Mouse (Mus musculus): Measurements from ENCODE around the gene Prdm1. TPM values are rescaled to one million over a fixed set of nuclear protein-coding genes. Genes with fewer than 3 reads are reported as not detected.

The Prdm1 gene
- 0.33 and 1.1 TPM in 2 replicates for polyA plus RNA-seq (2014; fragmentation: Nextera tagmentation; extraction: Ambion mirVana)

DNA sequence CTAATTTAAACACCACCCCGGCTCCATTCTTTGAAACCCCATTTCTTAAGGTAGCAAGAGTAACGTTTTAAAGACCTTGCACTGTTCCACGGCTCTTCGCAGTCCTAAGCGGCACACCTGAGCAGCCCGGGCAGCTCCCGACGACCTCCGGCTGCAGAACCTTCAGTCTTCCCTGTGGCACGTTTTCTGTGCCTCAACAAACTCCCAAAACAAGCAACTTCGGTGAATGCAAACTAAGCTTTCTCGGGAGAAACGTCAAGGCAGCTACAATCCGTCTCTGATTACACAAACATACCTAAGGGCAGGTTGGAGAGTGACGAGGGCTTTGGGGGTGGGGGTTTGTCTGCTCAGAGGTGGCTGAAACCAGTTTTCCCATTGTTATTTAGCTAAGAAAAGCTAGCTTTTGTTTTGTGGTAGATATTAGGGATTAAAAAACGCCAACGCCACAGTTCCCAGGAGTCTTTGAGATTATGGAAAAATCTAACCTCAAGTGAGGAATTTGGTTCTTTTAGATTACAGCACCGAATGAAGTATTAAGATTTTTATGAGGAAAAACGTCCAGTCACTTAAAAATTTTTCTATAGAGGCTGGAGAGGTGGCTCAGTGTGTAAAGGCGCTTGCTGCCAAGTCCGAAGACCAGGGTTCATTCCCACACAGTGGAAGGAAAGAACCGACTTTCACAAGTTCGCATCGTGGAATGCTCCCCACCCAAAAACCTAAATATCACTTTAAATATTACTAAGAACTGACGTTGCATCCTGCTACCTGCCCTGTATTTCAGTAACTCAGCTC lies at the start of gene Prdm1:
Prdm1 (minus strand) TSS at position 211 of the 792 bp plus-strand sequence.
- ATAC-seq, result peak; percentile 8; the same call in 1 of the 2 replicates
- no peak within 1 kb of the TSS for H3K27ac ChIP-seq (ENCODE audit: low read depth, low read length)
- no peaks in the 10 kb centered on the region for H3K9me3 ChIP-seq (replicated peaks; ENCODE audit: control insufficient read depth, low read length)
- DNase-seq (ENCODE audit: low spot score), result peak; percentile 4
- H3K36me3 ChIP-seq (ENCODE audit: control insufficient read depth, insufficient read depth, low read length), result no peaks in the 10 kb centered on the region
- H3K4me1 ChIP-seq (ENCODE audit: control insufficient read depth, insufficient read depth, low read length), result peaks cover 2% of the 10 kb centered on the region; the same call in 1 of the 2 replicates
- peak within 1 kb of the TSS; percentile 86 for H3K4me2 ChIP-seq (ENCODE audit: low read length)
- peak within 1 kb of the TSS; percentile 45 for H3K4me3 ChIP-seq (ENCODE audit: low read depth, low read length)
- 2% methylated on average over 25 of the region's 25 CpGs for WGBS
- H3K9ac ChIP-seq (ENCODE audit: low read length), result peak within 1 kb of the TSS; percentile 3; the same call in 1 of the 2 replicates
- H3K27me3 ChIP-seq (replicated peaks; ENCODE audit: control insufficient read depth, insufficient read depth, low read length), result peaks cover 64% of the 10 kb centered on the region

DNA sequence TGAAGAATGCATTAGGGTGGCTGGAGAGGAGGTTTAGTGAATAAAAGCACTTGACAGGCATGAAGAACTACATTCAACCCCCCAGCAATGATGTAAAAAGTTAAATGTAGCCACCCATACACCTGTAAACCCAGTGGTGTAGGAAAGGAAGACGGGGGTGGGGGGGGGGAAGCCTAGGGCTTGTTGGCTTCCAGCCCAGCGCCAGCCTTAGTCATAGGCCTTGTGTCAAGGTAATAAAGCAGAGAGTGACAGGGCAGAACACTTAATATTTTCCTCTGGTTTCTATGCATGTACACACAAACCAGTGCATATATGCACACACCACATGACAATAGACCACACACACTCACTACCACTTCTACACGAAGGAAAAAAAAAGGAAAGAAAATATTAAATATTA lies 37.7 kb upstream of the Prdm1 start:
- H3K27ac ChIP-seq (ENCODE audit: low read depth, low read length), result no peak overlapping the region
- no peak for DNase-seq (ENCODE audit: low spot score)

DNA sequence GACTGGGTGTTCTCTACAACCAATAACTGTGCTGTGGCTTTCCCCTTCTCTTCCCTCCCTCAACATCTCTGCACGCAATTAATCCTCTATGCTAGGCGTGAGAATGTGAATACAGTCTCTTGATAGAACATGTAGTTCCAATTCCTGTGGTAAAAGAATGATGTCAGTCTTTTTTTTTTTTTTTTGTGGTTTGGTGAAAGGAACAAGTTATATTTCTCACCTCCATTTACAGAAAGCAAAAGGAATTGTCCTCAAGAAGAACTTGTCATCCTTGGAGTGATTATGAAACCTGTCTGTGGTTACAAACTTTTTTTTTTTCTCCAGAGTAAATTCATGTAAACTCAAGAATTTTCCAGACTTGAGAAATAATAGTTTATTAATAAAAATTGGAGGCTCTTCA lies 36.8 kb upstream of the Prdm1 start:
- H3K4me3 ChIP-seq (ENCODE audit: low read depth, low read length), result no peak overlapping the region
- ATAC-seq (no peak), DNase-seq (ENCODE audit: low spot score) (no peak)
- H3K4me1 ChIP-seq (ENCODE audit: control insufficient read depth, insufficient read depth, low read length), result no peaks in the 10 kb centered on the region
- H3K4me2 ChIP-seq (ENCODE audit: low read length), result no peak overlapping the region
- no peak overlapping the region for H3K9ac ChIP-seq (ENCODE audit: low read length)
- WGBS, result 90% methylated on average over 2 of the region's 2 CpGs
- no peaks in the 10 kb centered on the region for H3K9me3 ChIP-seq (replicated peaks; ENCODE audit: control insufficient read depth, low read length)
- H3K27me3 ChIP-seq (replicated peaks; ENCODE audit: control insufficient read depth, insufficient read depth, low read length), result no peaks in the 10 kb centered on the region
- no peaks in the 10 kb centered on the region for H3K36me3 ChIP-seq (ENCODE audit: control insufficient read depth, insufficient read depth, low read length)
- H3K27ac ChIP-seq (ENCODE audit: low read depth, low read length), result no peak overlapping the region

More for the DNA sequence above, 37.7 kb upstream of the Prdm1 start:
- no peaks in the 10 kb centered on the region for H3K27me3 ChIP-seq (replicated peaks; ENCODE audit: control insufficient read depth, insufficient read depth, low read length)
- no peaks in the 10 kb centered on the region for H3K9me3 ChIP-seq (replicated peaks; ENCODE audit: control insufficient read depth, low read length)
- H3K36me3 ChIP-seq (ENCODE audit: control insufficient read depth, insufficient read depth, low read length), result no peaks in the 10 kb centered on the region
- WGBS, result 75% methylated on average over 3 of the region's 3 CpGs
- no peak overlapping the region for H3K4me3 ChIP-seq (ENCODE audit: low read depth, low read length)
- H3K9ac ChIP-seq (ENCODE audit: low read length), result no peak overlapping the region
- H3K4me1 ChIP-seq (ENCODE audit: control insufficient read depth, insufficient read depth, low read length), result no peaks in the 10 kb centered on the region
- ATAC-seq, result no peak
- no peak overlapping the region for H3K4me2 ChIP-seq (ENCODE audit: low read length)

DNA sequence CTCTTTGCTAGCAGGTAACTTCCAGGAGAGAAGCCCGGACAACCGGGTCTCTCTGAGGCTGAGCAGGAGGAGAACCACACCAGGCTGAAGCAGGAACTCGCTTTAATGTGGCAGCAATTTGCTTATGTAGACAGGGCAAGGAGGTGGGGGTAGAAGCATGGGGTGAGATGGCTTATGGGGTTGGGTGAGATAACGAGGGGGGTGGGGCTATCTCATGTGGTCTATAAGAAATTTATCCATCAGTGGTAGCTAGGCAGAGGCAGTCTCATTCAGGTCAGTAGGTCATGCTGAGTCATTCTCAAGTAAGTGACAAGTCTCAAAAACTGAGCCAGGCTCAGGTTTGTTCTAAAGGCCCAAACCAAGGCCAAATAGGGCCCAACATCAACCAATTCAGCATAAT lies 28.5 kb upstream of the Prdm1 start:
- ATAC-seq, result no peak
- WGBS, result 83% methylated on average over 4 of the region's 4 CpGs

DNA sequence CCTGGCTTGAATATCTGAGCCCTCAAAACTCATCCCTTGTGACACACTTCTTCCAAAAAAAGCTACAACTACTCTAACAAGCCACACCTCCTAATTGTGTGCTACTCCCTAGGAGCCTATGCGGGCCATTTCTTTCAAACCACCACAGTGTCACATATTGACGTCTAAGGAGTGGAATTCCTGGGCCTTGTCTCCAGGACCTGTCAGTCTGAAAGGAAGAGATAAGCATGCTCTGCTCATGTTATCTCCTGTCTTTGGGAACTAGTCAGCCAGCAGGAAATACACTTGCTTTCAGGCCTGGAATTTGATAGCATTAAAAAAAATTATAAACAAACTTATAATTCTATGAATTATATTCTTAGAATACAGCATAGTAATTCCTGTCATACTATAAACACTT lies 27.0 kb upstream of the Prdm1 start:
- H3K27ac ChIP-seq (ENCODE audit: low read depth, low read length), result no peak overlapping the region
- no peaks in the 10 kb centered on the region for H3K27me3 ChIP-seq (replicated peaks; ENCODE audit: control insufficient read depth, insufficient read depth, low read length)
- H3K9ac ChIP-seq (ENCODE audit: low read length), result no peak overlapping the region
- WGBS, result 92% methylated on average over 2 of the region's 2 CpGs
- no peak for DNase-seq (ENCODE audit: low spot score)
- no peaks in the 10 kb centered on the region for H3K36me3 ChIP-seq (ENCODE audit: control insufficient read depth, insufficient read depth, low read length)
- ATAC-seq, result no peak
- H3K4me1 ChIP-seq (ENCODE audit: control insufficient read depth, insufficient read depth, low read length), result no peaks in the 10 kb centered on the region
- no peak overlapping the region for H3K4me3 ChIP-seq (ENCODE audit: low read depth, low read length)
- no peak overlapping the region for H3K4me2 ChIP-seq (ENCODE audit: low read length)
- peaks cover 5% of the 10 kb centered on the region; the same call in 1 of the 2 replicates for H3K9me3 ChIP-seq (replicated peaks; ENCODE audit: control insufficient read depth, low read length)

More for the DNA sequence above, 28.5 kb upstream of the Prdm1 start:
- Histone ChIP-seq H3K27ac (ENCODE audit: low read depth, low read length) (no peak overlapping the region), H3K27me3 (replicated peaks; ENCODE audit: control insufficient read depth, insufficient read depth, low read length) (no peaks in the 10 kb centered on the region), H3K4me1 (ENCODE audit: control insufficient read depth, insufficient read depth, low read length) (no peaks in the 10 kb centered on the region), H3K4me3 (ENCODE audit: low read depth, low read length) (no peak overlapping the region), H3K4me2 (ENCODE audit: low read length) (no peak overlapping the region), H3K9me3 (replicated peaks; ENCODE audit: control insufficient read depth, low read length) (peaks cover 5% of the 10 kb centered on the region; the same call in 1 of the 2 replicates), H3K9ac (ENCODE audit: low read length) (no peak overlapping the region), H3K36me3 (ENCODE audit: control insufficient read depth, insufficient read depth, low read length) (no peaks in the 10 kb centered on the region)
- DNase-seq (ENCODE audit: low spot score), result no peak

DNA sequence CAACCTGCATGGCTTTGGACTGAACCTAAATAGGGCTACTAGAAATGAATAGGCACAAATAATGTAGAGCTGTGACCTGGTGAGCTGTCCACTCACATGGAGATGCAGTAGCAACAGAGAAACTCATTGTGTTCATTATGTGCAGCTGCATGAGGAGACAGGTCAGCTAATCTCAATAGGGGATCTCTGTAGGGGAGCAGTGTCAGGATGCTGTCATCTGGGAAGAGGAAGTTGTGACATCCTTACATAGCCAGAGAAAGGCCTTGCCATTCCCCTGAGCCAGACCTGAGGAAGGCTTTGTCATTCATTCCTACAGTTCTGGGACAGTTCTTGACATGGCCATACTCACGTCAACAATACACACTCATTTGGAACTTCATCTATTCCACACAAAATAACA lies 25.3 kb upstream of the Prdm1 start:
- Histone ChIP-seq H3K27me3 (replicated peaks; ENCODE audit: control insufficient read depth, insufficient read depth, low read length) (no peaks in the 10 kb centered on the region), H3K4me2 (ENCODE audit: low read length) (no peak overlapping the region), H3K27ac (ENCODE audit: low read depth, low read length) (no peak overlapping the region), H3K4me1 (ENCODE audit: control insufficient read depth, insufficient read depth, low read length) (no peaks in the 10 kb centered on the region), H3K36me3 (ENCODE audit: control insufficient read depth, insufficient read depth, low read length) (no peaks in the 10 kb centered on the region), H3K4me3 (ENCODE audit: low read depth, low read length) (no peak overlapping the region), H3K9me3 (replicated peaks; ENCODE audit: control insufficient read depth, low read length) (peaks cover 5% of the 10 kb centered on the region; the same call in 1 of the 2 replicates), H3K9ac (ENCODE audit: low read length) (no peak overlapping the region)
- ATAC-seq, result no peak
- WGBS, result 79% methylated on average over 1 of the region's 1 CpGs
- no peak for DNase-seq (ENCODE audit: low spot score)

DNA sequence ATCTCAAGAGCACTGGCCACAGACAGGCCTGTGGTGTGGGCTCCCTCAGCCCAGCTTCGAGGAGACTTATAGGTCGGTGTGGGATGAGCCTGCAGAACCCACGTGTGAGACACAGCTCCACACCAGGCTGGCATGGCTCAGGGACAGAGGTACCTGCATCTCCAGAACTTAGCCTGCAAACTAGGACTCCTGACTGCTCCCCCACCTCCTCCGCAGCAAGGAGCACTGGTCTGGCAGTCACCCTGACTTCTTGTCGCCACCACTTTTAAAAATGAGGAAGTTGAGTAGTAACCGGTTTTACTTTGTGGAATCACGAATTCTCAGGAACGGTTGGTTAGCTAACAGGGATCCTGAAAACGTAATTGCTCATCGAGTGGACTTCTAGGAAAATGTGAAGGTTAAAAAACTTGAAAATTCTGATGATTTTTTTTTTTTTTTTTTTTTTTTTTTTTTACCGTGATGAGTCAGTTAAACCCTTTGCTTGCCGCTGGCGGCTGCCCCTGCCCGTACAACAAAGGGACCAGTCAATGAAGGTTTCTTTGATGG lies 10.8 kb upstream of the Prdm1 start:
- DNase-seq (ENCODE audit: low spot score) (peak; percentile 13), ATAC-seq (no peak)
- H3K27ac ChIP-seq (ENCODE audit: low read depth, low read length), result no peak overlapping the region
- no peaks in the 10 kb centered on the region for H3K9me3 ChIP-seq (replicated peaks; ENCODE audit: control insufficient read depth, low read length)
- no peaks in the 10 kb centered on the region for H3K4me1 ChIP-seq (ENCODE audit: control insufficient read depth, insufficient read depth, low read length)
- no peaks in the 10 kb centered on the region for H3K36me3 ChIP-seq (ENCODE audit: control insufficient read depth, insufficient read depth, low read length)
- no peak overlapping the region for H3K4me3 ChIP-seq (ENCODE audit: low read depth, low read length)
- 12% methylated on average over 14 of the region's 14 CpGs for WGBS
- H3K4me2 ChIP-seq (ENCODE audit: low read length), result no peak overlapping the region
- H3K27me3 ChIP-seq (replicated peaks; ENCODE audit: control insufficient read depth, insufficient read depth, low read length), result peaks cover 28% of the 10 kb centered on the region; the same call in 1 of the 2 replicates
- H3K9ac ChIP-seq (ENCODE audit: low read length), result no peak overlapping the region

DNA sequence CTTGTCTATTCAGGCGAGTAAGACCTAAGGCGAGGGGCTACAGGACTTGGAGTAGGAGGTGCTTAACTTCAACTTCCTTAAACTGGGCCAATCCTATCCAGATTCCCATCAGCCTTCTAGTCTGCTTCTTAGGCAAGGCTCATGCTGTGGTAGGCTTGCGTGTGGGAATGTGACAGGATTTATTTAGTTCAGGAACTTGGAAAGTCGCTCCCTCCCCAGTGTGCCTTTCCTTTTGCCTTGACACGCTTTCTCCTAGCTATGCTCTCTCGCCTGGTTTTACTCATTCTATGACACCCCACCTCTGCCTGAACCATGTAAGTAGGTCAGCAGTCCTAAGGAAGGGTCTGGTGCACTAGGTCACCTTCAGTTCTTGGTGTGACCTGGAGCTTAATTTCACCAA lies 9.8 kb upstream of the Prdm1 start:
- no peaks in the 10 kb centered on the region for H3K9me3 ChIP-seq (replicated peaks; ENCODE audit: control insufficient read depth, low read length)
- 75% methylated on average over 6 of the region's 6 CpGs for WGBS
- ATAC-seq, result no peak
- no peak overlapping the region for H3K27ac ChIP-seq (ENCODE audit: low read depth, low read length)
- no peak overlapping the region for H3K4me2 ChIP-seq (ENCODE audit: low read length)
- no peaks in the 10 kb centered on the region for H3K4me1 ChIP-seq (ENCODE audit: control insufficient read depth, insufficient read depth, low read length)
- H3K9ac ChIP-seq (ENCODE audit: low read length), result no peak overlapping the region
- no peaks in the 10 kb centered on the region for H3K36me3 ChIP-seq (ENCODE audit: control insufficient read depth, insufficient read depth, low read length)
- H3K27me3 ChIP-seq (replicated peaks; ENCODE audit: control insufficient read depth, insufficient read depth, low read length), result peaks cover 28% of the 10 kb centered on the region; the same call in 1 of the 2 replicates
- no peak overlapping the region for H3K4me3 ChIP-seq (ENCODE audit: low read depth, low read length)
- no peak for DNase-seq (ENCODE audit: low spot score)

DNA sequence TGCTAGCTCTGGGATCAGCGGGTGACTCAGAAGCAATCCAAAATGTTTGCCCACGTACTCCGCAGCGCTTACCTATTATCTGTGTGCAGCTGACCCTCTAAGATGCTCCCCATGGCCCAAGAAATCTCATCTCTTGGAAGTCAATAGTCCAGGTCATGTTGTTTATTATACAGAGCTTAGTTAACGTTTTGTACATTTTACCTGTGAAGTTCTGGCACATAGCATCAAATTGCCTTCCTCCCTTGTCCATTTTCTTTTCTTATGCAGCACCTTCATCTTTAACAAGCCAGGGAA lies 1.7 kb upstream of the Prdm1 start:
- ATAC-seq, result no peak
- Histone ChIP-seq H3K9me3 (replicated peaks; ENCODE audit: control insufficient read depth, low read length) (no peaks in the 10 kb centered on the region), H3K9ac (ENCODE audit: low read length) (peak overlapping the region; percentile 49; the same call in 1 of the 2 replicates), H3K4me1 (ENCODE audit: control insufficient read depth, insufficient read depth, low read length) (peaks cover 2% of the 10 kb centered on the region; the same call in 1 of the 2 replicates), H3K4me3 (ENCODE audit: low read depth, low read length) (peak overlapping the region; percentile 45), H3K36me3 (ENCODE audit: control insufficient read depth, insufficient read depth, low read length) (no peaks in the 10 kb centered on the region), H3K4me2 (ENCODE audit: low read length) (peak overlapping the region; percentile 86), H3K27me3 (replicated peaks; ENCODE audit: control insufficient read depth, insufficient read depth, low read length) (peaks cover 63% of the 10 kb centered on the region), H3K27ac (ENCODE audit: low read depth, low read length) (no peak overlapping the region)
- DNase-seq (ENCODE audit: low spot score), result no peak
- 2% methylated on average over 5 of the region's 5 CpGs for WGBS

Measured in forebrain, embryonic 14.5 days (tissue).